Mouse (Mus musculus) retina, adult 2 months (tissue): ENCODE measurements at regions not wholly inside any gene's neighbourhood (a gene's known extent, or its start where the extent isn't known, plus 50 kb on each side); places are given as distances from the start of the nearest gene placed in this dataset.
A peak's percentile ranks its signal among the peaks of the same experiment; 100 is the strongest.

Experiments used
- DNase-seq: peaks from one replicate; pipeline ENCODE4 v3.0.0-alpha.2; 2012; ENCODE audit warnings: low read depth, low spot score

- no peak for DNase-seq
These were observed 54.8 kb downstream of the Gm19935 start for GRCm38 (mm10) chr8:90762390-90762789.

DNA sequence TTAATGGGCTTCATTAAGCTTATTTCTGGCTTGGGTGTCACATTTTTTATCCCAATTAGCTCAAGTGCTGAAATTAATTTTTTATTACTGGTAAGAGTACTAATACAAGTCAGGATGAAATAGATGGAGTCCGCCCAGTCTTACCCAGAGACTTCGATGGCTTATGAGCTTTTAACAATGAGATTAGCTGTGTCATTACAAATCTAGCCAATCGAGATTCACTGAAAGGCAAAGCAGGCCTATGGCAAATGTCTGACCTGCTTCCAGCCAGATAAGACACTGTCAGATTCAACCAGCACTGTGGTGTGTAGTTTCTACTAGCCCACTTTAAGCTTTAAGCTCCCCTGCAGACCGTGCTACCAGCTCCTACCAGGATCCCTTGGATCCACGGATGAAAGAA is 55.2 kb downstream of the Gm19935 start:
- no peak for DNase-seq

DNA sequence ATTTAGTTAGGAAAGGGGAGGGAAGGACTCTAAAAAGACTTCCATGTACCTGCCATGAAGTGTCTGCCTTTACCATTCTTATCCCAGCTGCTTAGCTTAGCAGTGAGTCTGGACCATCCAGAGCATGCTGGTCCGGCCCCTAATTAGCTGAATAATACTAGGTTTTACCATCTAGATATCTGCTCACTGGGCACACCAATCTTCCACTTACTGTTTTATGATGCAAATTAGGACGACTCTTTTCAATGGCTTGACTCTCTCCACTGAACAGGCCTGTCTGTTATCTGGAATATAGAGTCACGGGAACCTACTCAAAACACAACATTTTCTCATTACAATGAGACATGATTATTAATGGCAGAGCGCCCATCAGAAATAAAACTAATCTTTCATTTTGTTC is 55.7 kb downstream of the Gm19935 start:
- DNase-seq, result no peak

- DNase-seq, result no peak
These were observed 57.7 kb downstream of the Gm19935 start for GRCm38 (mm10) chr8:90759531-90759930.

DNA sequence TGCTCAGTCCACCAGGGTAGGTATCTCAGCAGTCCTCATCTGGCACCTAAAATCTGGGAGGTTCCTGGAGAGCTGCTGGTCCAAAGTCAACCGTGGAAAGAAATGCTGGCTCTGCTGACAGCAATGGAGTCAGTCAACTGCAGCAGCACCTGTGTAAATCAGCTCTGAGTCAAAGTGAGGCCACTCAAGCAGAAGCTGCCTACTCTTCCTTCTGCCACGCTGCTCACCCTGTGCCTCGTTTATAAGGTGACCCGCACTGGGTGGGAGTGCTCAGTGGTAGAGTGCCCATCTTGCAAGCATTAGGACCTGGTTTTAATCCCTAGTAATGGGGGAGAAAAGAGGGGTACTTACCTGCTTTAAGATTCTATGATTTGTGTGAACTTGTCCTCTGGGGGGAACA is 62.2 kb downstream of the Gm19935 start:
- no peak for DNase-seq

- no peak for DNase-seq
These were observed 73.6 kb downstream of the Gm19935 start for GRCm38 (mm10) chr8:90743546-90743945.

DNA sequence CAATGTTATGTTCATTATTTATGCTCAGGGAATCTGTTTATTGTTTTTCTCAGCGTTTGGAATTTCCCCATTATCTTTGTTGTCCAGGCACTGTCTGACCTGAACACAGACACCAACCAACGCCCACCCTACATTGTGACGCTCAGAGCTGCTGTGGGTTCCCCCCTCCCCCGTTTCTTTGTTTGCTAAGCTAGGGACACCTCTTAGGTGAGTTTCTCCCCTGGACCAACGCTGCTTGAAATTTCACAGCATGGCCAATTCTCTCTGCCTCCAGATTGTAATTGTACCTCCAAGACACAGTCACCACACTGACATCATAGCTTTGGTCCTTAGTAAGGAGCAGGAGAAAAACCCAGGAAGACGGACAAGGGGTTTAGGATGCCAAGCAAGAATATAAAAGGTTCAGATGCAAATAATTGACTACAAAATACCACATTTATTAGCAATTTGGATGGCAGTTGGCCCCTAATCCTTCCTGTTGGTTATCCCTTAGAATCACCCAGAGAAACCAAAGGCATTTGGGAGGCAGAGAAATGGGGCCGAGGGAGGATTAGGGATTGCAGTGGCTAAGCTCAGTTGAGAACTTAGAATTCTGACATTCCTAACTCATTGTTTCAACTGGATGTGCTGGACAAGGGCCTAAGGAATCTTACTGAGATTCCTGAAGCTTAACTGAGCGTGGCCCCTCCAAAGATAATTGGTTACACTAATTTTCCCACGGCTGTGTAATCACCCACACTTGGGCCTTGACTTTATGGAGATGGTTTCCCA is 76.0 kb downstream of the Gm19935 start:
- DNase-seq, result no peak

DNA sequence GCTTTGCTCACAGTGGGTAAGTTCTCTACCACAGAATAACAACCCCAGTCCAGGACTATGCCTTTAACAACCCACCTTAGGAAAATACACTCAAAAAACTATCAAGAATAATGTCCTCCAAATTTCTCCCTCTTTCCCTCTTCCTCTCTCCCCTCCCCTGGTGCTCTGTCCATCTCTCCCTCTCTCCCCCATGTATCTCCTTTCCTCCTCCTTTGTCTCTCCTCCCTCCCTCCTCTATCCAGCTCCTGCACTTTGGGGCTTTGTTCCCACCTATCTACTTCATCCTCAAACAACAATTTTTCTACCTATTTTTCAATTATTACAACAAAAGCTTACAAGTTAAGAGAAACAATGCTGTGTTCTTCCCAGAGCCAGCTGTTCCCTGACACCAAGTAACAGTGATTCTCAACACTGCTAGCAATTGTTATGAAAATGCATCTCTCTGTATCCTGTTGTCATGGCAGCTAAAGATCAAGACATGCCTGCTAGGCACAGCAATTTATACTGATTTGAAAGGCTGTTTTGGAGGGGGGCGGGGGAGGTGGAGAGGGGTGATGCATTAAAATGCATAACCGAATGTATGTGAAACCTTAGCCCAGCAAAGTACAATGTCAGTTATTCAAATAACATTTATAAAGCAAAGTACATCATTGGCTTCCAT is 76.8 kb downstream of the Gm19935 start:
- DNase-seq, result no peak

GRCm38 (mm10) chr8:90728011-90728410 is 89.2 kb downstream of the Gm19935 start:
- DNase-seq, result no peak

- DNase-seq, result no peak
These were observed 92.0 kb downstream of the Gm19935 start for GRCm38 (mm10) chr8:90725188-90725587.

DNA sequence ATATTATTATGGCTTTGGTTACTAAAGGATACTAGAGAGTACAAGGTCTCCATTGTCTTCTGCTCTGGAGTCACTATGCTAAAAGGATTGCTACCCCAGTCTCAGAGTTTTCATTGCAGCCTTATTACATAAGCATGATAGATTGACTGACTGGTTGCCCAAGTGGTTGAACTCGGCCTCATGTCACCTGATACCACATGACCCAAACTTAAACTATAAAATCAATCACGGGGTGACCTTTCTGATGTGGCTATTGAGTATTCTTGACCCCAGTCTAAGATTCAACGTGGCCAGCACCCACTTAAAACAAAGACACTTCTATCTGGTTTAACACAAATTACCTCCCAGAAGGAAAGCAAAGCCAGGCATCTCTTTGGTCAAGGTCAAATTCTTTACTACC is 100.8 kb downstream of the Gm19935 start:
- no peak for DNase-seq

GRCm38 (mm10) chr8:90708524-90708923 is 108.7 kb downstream of the Gm19935 start:
- DNase-seq, result peak; percentile 43

DNA sequence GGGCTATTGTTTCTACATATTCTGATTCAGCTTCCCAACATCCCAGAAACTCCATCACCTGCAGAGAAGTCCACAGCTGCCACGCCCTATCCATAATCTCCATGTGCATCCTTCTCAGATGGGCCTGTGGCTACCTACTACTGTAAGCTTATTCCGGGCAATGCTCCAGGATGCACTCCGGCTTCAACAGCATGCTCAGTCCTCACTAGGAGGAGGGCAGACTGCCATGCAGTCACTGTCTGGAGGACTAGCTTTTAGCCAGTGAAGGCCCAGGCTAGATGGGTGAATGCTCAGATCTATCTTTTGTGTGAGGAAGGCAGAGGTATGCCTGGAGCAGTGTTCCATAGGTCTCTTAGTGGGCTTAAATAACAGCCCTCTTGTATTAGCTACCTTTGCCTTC is 124.7 kb downstream of the Gm19935 start:
- DNase-seq, result no peak

DNA sequence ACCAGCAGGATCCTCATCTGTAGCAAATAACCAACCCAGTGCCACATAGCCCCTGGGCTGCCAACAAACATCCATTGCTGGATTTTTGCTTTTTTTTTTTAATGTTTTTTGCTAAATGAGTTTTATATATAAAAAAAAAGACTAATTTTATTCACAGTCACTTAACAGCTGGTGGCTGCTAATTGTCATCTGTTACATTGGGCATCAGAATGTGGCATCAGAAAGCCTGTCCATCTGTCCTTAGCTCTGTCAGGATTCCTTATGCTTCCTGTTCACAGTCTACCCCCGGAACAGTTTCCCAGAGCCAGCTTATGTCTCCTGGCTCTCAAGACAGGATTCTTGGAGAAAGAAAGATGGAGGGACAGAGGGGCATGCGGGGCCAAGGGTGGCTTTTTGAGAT is 132.1 kb downstream of the Gm19935 start:
- no peak for DNase-seq

- no peak for DNase-seq
These were observed 146.6 kb downstream of the Gm19935 start for GRCm38 (mm10) chr8:90670471-90671057.

DNA sequence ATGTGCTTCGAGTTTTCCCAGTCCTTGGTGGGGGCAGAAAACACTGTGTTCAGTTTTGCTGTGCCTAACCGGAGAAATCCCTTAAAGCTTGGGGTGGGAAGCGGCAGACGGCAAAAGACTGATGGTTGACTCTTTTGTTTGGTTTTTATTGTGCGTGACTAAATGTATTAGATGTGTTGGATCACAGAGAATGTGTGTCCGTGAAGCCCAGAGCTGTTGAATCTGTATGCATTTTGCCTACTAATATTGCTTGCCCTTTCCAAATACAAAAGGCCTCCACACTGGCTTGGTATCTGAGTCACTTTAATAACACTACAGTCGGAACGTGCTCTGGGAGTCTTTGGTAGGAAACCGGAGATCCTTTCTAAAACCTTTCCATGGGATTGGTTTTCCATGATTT is 147.8 kb downstream of the Gm19935 start:
- DNase-seq, result no peak

DNA sequence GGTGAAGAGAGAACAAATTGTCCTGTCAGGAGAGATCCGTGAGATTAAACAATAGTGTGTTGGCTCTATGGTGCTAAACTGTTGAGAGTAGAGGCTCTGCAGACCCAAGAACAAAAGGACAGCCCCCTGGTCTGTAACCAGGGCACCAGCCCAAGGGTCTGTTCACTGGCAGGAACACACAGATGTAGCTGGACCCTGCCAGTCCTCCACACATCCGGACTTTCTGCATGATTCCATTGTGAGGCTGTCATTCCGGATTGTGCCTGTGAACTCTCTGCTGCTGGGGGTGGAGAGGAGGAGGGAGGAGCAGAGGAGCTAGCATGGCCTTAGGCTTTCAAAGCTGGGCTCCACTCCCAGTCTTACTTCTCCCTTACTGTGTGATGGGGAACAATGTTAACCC is 158.1 kb downstream of the Gm19935 start:
- DNase-seq, result no peak

GRCm38 (mm10) chr8:90657641-90658051 is 159.5 kb downstream of the Gm19935 start:
- DNase-seq, result peak; percentile 23

GRCm38 (mm10) chr8:90657116-90657515 is 160.1 kb downstream of the Gm19935 start:
- no peak for DNase-seq

GRCm38 (mm10) chr8:90656436-90657090 is 160.6 kb downstream of the Gm19935 start:
- DNase-seq, result no peak

GRCm38 (mm10) chr8:90654786-90655185 is 162.4 kb downstream of the Gm19935 start:
- no peak for DNase-seq

DNA sequence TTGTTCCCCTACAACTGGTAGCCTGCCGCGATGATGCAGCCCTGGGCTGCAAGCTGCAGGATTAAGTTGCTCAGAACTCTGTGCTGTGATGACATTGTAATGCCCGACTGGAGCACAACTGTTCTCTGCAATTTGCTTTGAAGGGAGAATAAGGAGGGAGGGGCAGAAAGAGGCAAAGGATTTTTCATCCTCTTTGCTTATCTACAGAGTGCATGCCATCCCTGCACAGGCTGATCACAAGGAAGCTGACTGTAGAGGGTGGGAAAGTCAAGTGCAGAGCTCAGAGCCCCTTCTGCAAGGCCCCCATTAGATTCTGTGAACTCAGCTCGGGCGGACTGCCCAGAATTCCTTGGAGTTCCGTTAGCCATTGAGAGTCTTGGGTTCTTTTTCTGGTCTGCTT is 174.8 kb downstream of the Gm19935 start:
- no peak for DNase-seq
